Mouse (Mus musculus) spleen, adult 10 weeks (tissue): ENCODE results near the gene Yipf3. TPM values are rescaled to one million over a fixed set of nuclear protein-coding genes. Genes with fewer than 3 reads are reported as not detected.

Experiments used
- polyA plus RNA-seq: library from polyadenylated mRNA; stranded (reverse); fragments of 350-450 nt; fragmentation: Illumina TruSeq; extraction: RNeasy Lipid Tissue Mini Kit (QIAGEN cat#74804); gene quantifications from one replicate; pipeline ENCODE4 v1.2.3, GENCODE M21; 2015; ENCODE audit warnings: low replicate concordance; ENCODE audit not compliant: insufficient read depth

The Yipf3 gene
- 20.5 TPM for polyA plus RNA-seq

GRCm38 (mm10) chr17:46247512-46248188 is at the start of gene Yipf3, which contains the start of gene Polr1c:
Yipf3 (plus strand) TSS chr17:46248080.
Polr1c (minus strand) TSS chr17:46248054.

GRCm38 (mm10) chr17:46202421-46203071 is 45.3 kb upstream of the Yipf3 start, which contains the start of the genes Polh and Xpo5:
Polh (minus strand) TSS chr17:46202645.
Xpo5 (plus strand) TSS chr17:46202782.

GRCm38 (mm10) chr17:46253452-46254084 is 5.7 kb downstream of the Yipf3 start, which contains the start of gene Lrrc73:
Lrrc73 (plus strand) TSS chr17:46253531.

GRCm38 (mm10) chr17:46282483-46283123 is 34.7 kb downstream of the Yipf3 start, which contains the start of gene Tjap1:
Tjap1 (minus strand) TSS chr17:46283026.

GRCm38 (mm10) chr17:46297364-46298219 is 49.7 kb downstream of the Yipf3 start, which contains the start of gene Dlk2:
Dlk2 (plus strand) TSS chr17:46297421.

Other genes starting within 250 kb of the Yipf3 start
- gene Vegfa, start 215.7 kb upstream of the Yipf3 start, polyA plus RNA-seq, result 75.1 TPM
- gene Mrps18a, start 137.1 kb upstream of the Yipf3 start, polyA plus RNA-seq, result 50.6 TPM
- gene Rsph9, start 103.9 kb upstream of the Yipf3 start, polyA plus RNA-seq, result 0.32 TPM
- 15.3 TPM for gene Mad2l1bp, start 94.5 kb upstream of the Yipf3 start, polyA plus RNA-seq
- gene Gtpbp2, start 87.0 kb upstream of the Yipf3 start, polyA plus RNA-seq, result 158 TPM
- gene Polh, start 45.4 kb upstream of the Yipf3 start, polyA plus RNA-seq, result 18.1 TPM
- gene Xpo5, start 45.3 kb upstream of the Yipf3 start, polyA plus RNA-seq, result 31.6 TPM
- 37.5 TPM for gene Polr1c, start within 50 bp of the Yipf3 start, polyA plus RNA-seq
- gene Lrrc73, start 5.5 kb downstream of the Yipf3 start, polyA plus RNA-seq, result 0.37 TPM
- gene Tjap1, start 34.9 kb downstream of the Yipf3 start, polyA plus RNA-seq, result 10.3 TPM
- gene Dlk2, start 49.3 kb downstream of the Yipf3 start, polyA plus RNA-seq, result not detected
- gene Abcc10, start 80.3 kb downstream of the Yipf3 start, polyA plus RNA-seq, result 4.7 TPM
- gene Zfp318, start 135.7 kb downstream of the Yipf3 start, polyA plus RNA-seq, result 169 TPM
- 9.2 TPM for gene Crip3, start 180.8 kb downstream of the Yipf3 start, polyA plus RNA-seq
- not detected for gene Slc22a7, start 190.4 kb downstream of the Yipf3 start, polyA plus RNA-seq
- 0.75 TPM for gene Ttbk1, start 239.6 kb downstream of the Yipf3 start, polyA plus RNA-seq
- 1.6 TPM for gene Dnph1, start 248.6 kb downstream of the Yipf3 start, polyA plus RNA-seq